Mouse (Mus musculus) stomach, postnatal 0 days (tissue): ENCODE results near the gene Fastkd5. TPM values are rescaled to one million over a fixed set of nuclear protein-coding genes. Genes with fewer than 3 reads are reported as not detected.

ENCODE experiments used
- ATAC-seq: fragments of 200-750 bp; cut with Nextera tagmentation; 2 replicates; pipeline ENCODE4 v1.8.0; 2017; ENCODE audit not compliant: low FRiP score, low TSS enrichment
- DNase-seq: peaks from one replicate; pipeline ENCODE4 v3.0.0-alpha.2; 2016; ENCODE audit warnings: low spot score
- H3K27ac ChIP-seq: fragments of 300-500 bp; sonication (generic); replicated peaks from 2 replicates; pipeline ENCODE4 v1.5.1; 2014; ENCODE audit warnings: mild to moderate bottlenecking, control low read depth
- H3K27me3 ChIP-seq: fragments of 300-500 bp; sonication (generic); 2 replicates; pipeline ENCODE4 v1.6.1; 2014; ENCODE audit warnings: low read length; ENCODE audit not compliant: control insufficient read depth, insufficient read depth
- H3K36me3 ChIP-seq: fragments of 300-500 bp; sonication (generic); 2 replicates; pipeline ENCODE4 v1.6.1; 2014; ENCODE audit warnings: low read length, mixed read lengths; ENCODE audit not compliant: control insufficient read depth, insufficient read depth
- H3K4me1 ChIP-seq: fragments of 300-500 bp; sonication (generic); replicated peaks from 2 replicates; pipeline ENCODE4 v1.6.1; 2014; ENCODE audit warnings: antibody characterized with exemption; ENCODE audit not compliant: control insufficient read depth, insufficient read depth
- H3K4me2 ChIP-seq: fragments of 300-500 bp; sonication (generic); replicated peaks from 2 replicates; pipeline ENCODE4 v1.6.1; 2014; ENCODE audit warnings: low read depth, mild to moderate bottlenecking, control low read depth, moderate library complexity
- H3K4me3 ChIP-seq: fragments of 300-500 bp; sonication (generic); 2 replicates; pipeline ENCODE4 v1.5.1; 2014; ENCODE audit warnings: low read depth, low read length, control low read depth
- H3K9ac ChIP-seq: fragments of 300-500 bp; sonication (generic); 2 replicates; pipeline ENCODE4 v1.6.1; 2014; ENCODE audit warnings: mild to moderate bottlenecking, low read length, control low read depth, mixed read lengths
- H3K9me3 ChIP-seq: fragments of 300-500 bp; sonication (generic); 2 replicates; pipeline ENCODE4 v1.6.1; 2016; ENCODE audit warnings: low read length; ENCODE audit not compliant: control insufficient read depth
- CTCF ChIP-seq: IDR thresholded peaks from 2 replicates; pipeline ENCODE4 v1.5.1; 2016; ENCODE audit warnings: antibody characterized with exemption, low read depth, mild to moderate bottlenecking, moderate library complexity
- EP300 ChIP-seq: optimal IDR thresholded peaks from 2 replicates; pipeline ENCODE3; 2016; ENCODE audit warnings: antibody characterized with exemption
- WGBS: fragments of 180-500 bp; shearing (Covaris S2); extraction: QIAGEN DNeasy Blood & Tissue Kit; methylation state at CpG from one replicate; pipeline ENCODE4 v1.1.7; 2014; 5-methylcytosine and 5-hydroxymethylcytosine counted together
- polyA plus RNA-seq: library from polyadenylated mRNA; unstranded; fragments of >200 nt; fragmentation: Nextera tagmentation; extraction: Ambion mirVana; gene quantifications from 2 replicates; pipeline ENCODE4 v1.2.1, GENCODE M21; 2015

Gene Fastkd5
- polyA plus RNA-seq, 1 experiment from 2014 or later = 6.7 TPM

GRCm38 (mm10) chr2:130632416-130632815 lies 2.6 kb upstream of the Fastkd5 start:
- H3K36me3 ChIP-seq = no peaks in the 10 kb centered on the region; the same call in 1 of the 2 replicates
- no peak overlapping the region for H3K4me2 ChIP-seq
- H3K27me3 ChIP-seq = no peaks in the 10 kb centered on the region
- H3K4me3 ChIP-seq = no peak overlapping the region
- H3K9ac ChIP-seq = no peak overlapping the region
- TF ChIP-seq EP300 (no peak), CTCF (no peak)
- no peaks in the 10 kb centered on the region for H3K9me3 ChIP-seq
- 0 out of 2 replicates have a peak, but pooled peaks cover 2% of the 10 kb centered on the region for H3K4me1 ChIP-seq
- ATAC-seq (no peak), DNase-seq (no peak)
- WGBS = 52% methylated on average over 1 of the region's 1 CpGs
- H3K27ac ChIP-seq = no peak overlapping the region

DNA sequence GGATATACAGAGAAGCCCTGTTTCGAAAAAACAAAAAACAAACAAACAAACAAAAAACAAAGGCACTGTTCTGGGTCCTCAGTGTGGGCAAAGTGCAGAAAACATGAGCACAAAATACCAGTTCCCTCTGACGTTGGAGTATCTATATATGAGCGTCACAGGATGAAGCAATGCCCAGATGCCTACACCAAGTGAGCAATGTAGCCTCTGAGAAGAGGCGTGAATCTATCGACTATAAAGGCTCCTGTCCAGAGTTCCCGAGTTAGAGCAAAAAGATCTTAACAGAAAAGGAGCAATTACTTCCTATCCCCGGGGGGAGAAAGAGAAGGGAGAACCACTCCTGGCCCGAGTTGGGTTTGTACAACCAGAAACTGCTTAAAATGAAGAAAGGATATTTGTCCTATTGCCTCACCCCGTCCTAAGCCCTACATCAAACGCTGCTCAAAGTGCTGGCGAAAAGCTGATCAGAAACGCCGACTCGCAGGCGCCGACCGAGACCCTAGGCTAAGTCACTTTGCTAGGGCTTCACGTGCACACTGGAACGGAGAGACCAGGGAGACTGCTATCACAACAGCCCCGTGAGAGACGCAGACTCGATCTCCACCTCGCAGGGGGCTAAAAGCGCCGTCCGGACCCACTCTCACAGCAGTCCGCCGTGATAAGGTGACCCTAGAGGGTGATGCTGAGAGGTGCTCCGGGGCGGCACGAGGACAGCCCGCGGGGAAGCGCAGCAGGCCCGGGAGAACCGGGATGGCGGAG lies 568 bp downstream of the Fastkd5 start:
- 1% methylated on average over 37 of the region's 37 CpGs for WGBS
- Histone ChIP-seq H3K4me1 (no peaks in the 10 kb centered on the region), H3K4me3 (peak overlapping the region; percentile 79), H3K27ac (peak overlapping the region; percentile 78), H3K9me3 (no peaks in the 10 kb centered on the region), H3K36me3 (no peaks in the 10 kb centered on the region), H3K9ac (peak overlapping the region; percentile 82), H3K4me2 (peak overlapping the region; percentile 76), H3K27me3 (no peaks in the 10 kb centered on the region)
- no peak for TF ChIP-seq EP300
- TF ChIP-seq CTCF = no peak
- peak; percentile 55 for ATAC-seq
- DNase-seq = no peak

DNA sequence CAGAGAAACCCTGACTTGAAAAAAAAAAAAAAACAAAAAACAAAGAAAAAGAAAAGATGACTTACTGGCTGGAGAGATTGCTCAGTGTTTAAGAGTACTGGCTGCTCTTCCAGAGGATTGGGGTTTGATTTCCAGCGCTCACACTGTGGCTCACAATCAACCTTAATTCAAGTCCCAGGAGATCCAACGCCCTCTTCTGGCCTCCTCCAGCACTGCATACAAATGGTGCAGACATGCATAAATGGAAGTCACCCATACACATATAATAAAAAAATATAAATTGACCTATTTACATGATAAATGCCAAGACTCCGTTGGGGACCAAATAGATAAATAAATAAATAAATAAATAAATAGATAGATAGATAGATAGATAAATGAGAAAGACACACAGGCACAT lies 1.4 kb downstream of the Fastkd5 start:
- Histone ChIP-seq H3K4me2 (no peak overlapping the region; the same call in 1 of the 2 replicates), H3K4me1 (no peaks in the 10 kb centered on the region), H3K9ac (no peak overlapping the region), H3K9me3 (no peaks in the 10 kb centered on the region), H3K36me3 (peaks cover under 1% of the 10 kb centered on the region; the same call in 1 of the 2 replicates), H3K4me3 (no peak overlapping the region), H3K27ac (no peak overlapping the region), H3K27me3 (no peaks in the 10 kb centered on the region)
- no peak for ATAC-seq
- peak; percentile 24 for DNase-seq
- WGBS = 58% methylated on average over 3 of the region's 3 CpGs
- TF ChIP-seq CTCF = peak; percentile 43
- TF ChIP-seq EP300 = no peak

- H3K27ac ChIP-seq = no peak overlapping the region
- peaks cover 22% of the 10 kb centered on the region for H3K36me3 ChIP-seq
- no peaks in the 10 kb centered on the region for H3K27me3 ChIP-seq
- TF ChIP-seq CTCF = no peak
- no peak for TF ChIP-seq EP300
- no peaks in the 10 kb centered on the region for H3K9me3 ChIP-seq
- H3K9ac ChIP-seq = no peak overlapping the region
- H3K4me2 ChIP-seq = no peak overlapping the region
- H3K4me3 ChIP-seq = no peak overlapping the region
- 85% methylated on average over 7 of the region's 7 CpGs for WGBS
- DNase-seq = no peak
- ATAC-seq = no peak
- no peaks in the 10 kb centered on the region for H3K4me1 ChIP-seq
Observed at GRCm38 (mm10) chr2:130618972-130619371, 10.9 kb downstream of the Fastkd5 start.

- TF ChIP-seq CTCF (peak; percentile 70), EP300 (no peak)
- WGBS = 57% methylated on average over 3 of the region's 3 CpGs
- H3K9me3 ChIP-seq = no peaks in the 10 kb centered on the region
- H3K27me3 ChIP-seq = no peaks in the 10 kb centered on the region
- H3K27ac ChIP-seq = no peak overlapping the region
- H3K9ac ChIP-seq = no peak overlapping the region
- no peaks in the 10 kb centered on the region for H3K4me1 ChIP-seq
- H3K4me3 ChIP-seq = no peak overlapping the region
- H3K4me2 ChIP-seq = no peak overlapping the region
- ATAC-seq (no peak), DNase-seq (no peak)
- H3K36me3 ChIP-seq = peaks cover 14% of the 10 kb centered on the region
Observed at GRCm38 (mm10) chr2:130613091-130613490, 16.7 kb downstream of the Fastkd5 start.

DNA sequence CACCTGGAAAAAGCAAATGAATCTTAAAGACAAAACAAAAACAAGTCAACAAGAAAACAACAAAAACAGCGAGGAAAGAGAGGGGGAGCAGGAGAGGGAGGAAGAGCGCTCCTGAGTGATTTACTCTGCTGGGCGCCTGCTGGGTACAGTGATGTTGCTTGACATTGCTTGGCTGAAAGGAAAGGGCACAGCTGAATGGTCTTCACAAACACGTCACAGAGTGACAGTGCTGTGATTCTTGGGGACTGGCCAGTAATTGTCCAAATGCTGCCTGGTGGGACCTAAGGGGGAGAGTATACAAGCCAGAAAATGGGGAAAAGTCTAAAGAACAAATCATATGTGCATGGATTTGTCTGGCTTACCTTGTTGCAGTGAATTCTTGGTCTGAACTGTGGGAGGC lies 27.6 kb downstream of the Fastkd5 start:
- TF ChIP-seq CTCF = no peak
- no peak for TF ChIP-seq EP300
- Histone ChIP-seq H3K27me3 (no peaks in the 10 kb centered on the region), H3K9me3 (no peaks in the 10 kb centered on the region), H3K27ac (no peak overlapping the region), H3K4me2 (no peak overlapping the region), H3K4me1 (no peaks in the 10 kb centered on the region), H3K4me3 (no peak overlapping the region), H3K9ac (no peak overlapping the region), H3K36me3 (peaks cover 13% of the 10 kb centered on the region; the same call in 1 of the 2 replicates)
- ATAC-seq = no peak
- WGBS = 86% methylated on average over 4 of the region's 4 CpGs
- DNase-seq = no peak
